Mouse (Mus musculus) liver, postnatal 0 days (tissue): ENCODE results near the gene Sos2.

Source experiments
- CTCF ChIP-seq: sonication (generic); IDR thresholded peaks from 2 replicates; pipeline ENCODE4 v1.5.1; 2016; ENCODE audit warnings: antibody characterized with exemption, low read depth
- EP300 ChIP-seq: IDR thresholded peaks from 2 replicates; pipeline ENCODE4 v1.6.1; 2016; ENCODE audit warnings: antibody characterized with exemption, low read depth, mild to moderate bottlenecking

DNA sequence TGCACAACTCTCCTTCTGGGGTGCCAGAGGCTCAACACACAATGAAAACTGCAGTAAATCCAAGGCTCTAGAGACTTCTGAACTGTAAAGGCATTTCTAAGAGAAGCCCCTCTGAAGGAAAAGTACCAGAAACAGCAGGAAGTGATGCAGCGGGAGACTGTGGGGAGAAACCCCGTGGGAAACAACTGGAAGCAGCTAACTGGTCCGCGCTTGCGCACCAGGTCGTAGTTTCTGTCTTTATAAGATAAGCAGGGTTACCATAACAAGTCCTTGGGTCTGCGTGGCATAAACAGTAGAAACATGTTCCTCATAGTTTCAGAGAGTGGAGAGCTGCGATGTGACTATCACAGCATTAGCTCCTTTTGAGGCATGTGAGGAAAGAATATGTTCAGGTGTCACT, 140.0 kb downstream of the Sos2 start:
- TF ChIP-seq EP300 (no peak), CTCF (no peak)
